Mouse (Mus musculus) layer of hippocampus, postnatal 36 days (tissue): ENCODE data around the gene Rcor3. TPM values are rescaled to one million over a fixed set of nuclear protein-coding genes. Genes with fewer than 3 reads are reported as not detected.

Experiments used
- DNase-seq, 2 experiments: peaks; one replicate each; pipeline ENCODE4 v3.0.0; 2022
- total RNA-seq, 2 experiments: library from RNA; stranded (reverse); gene quantifications; 2 replicates each; pipeline ENCODE4 v1.2.3; 2021

The Rcor3 gene
- total RNA-seq, result 10 to 100 TPM; 46.1 to 52.7 TPM

GRCm38 (mm10) chr1:192137926-192138910 lies at the start of gene Rcor3:
TSS of gene Rcor3 (minus strand) at chr1:192138062.
- peak; percentile 79 to 84 for DNase-seq

GRCm38 (mm10) chr1:192181696-192182257 lies 43.9 kb upstream of the Rcor3 start:
- no peak for DNase-seq

GRCm38 (mm10) chr1:192179877-192180276 lies 42.0 kb upstream of the Rcor3 start:
- DNase-seq, result no peak

GRCm38 (mm10) chr1:192171477-192171876 lies 33.6 kb upstream of the Rcor3 start:
- DNase-seq, result no peak

- no peak for DNase-seq
Observed at GRCm38 (mm10) chr1:192151179-192151578, 13.3 kb upstream of the Rcor3 start.

GRCm38 (mm10) chr1:192140313-192140712 lies 2.5 kb upstream of the Rcor3 start:
- DNase-seq, result no peak

- DNase-seq, result peak in 1 of 2 experiments; percentile 37
Observed at GRCm38 (mm10) chr1:192137291-192137925, 454 bp downstream of the Rcor3 start.

GRCm38 (mm10) chr1:192136561-192137290 lies 1.1 kb downstream of the Rcor3 start:
- peak; percentile 77 to 83 for DNase-seq

- no peak for DNase-seq
Observed at GRCm38 (mm10) chr1:192130202-192130601, 7.7 kb downstream of the Rcor3 start.

GRCm38 (mm10) chr1:192128343-192128742 lies 9.5 kb downstream of the Rcor3 start:
- no peak for DNase-seq

- no peak for DNase-seq
Observed at GRCm38 (mm10) chr1:192125761-192126160, 12.1 kb downstream of the Rcor3 start.

GRCm38 (mm10) chr1:192116262-192116661 lies 21.6 kb downstream of the Rcor3 start:
- no peak for DNase-seq

- DNase-seq, result no peak
Observed at GRCm38 (mm10) chr1:192115378-192115777, 22.5 kb downstream of the Rcor3 start.

GRCm38 (mm10) chr1:192109169-192109568 lies 28.7 kb downstream of the Rcor3 start:
- no peak for DNase-seq

- no peak for DNase-seq
Observed at GRCm38 (mm10) chr1:192107352-192107751, 30.5 kb downstream of the Rcor3 start.

- DNase-seq, result no peak
Observed at GRCm38 (mm10) chr1:192105902-192106389, 31.9 kb downstream of the Rcor3 start.

GRCm38 (mm10) chr1:192104021-192104420 lies 33.8 kb downstream of the Rcor3 start:
- no peak for DNase-seq

- no peak for DNase-seq
Observed at GRCm38 (mm10) chr1:192103176-192103575, 34.7 kb downstream of the Rcor3 start.

- peak in 1 of 2 experiments; percentile 22 for DNase-seq
Observed at GRCm38 (mm10) chr1:192101359-192101758, 36.5 kb downstream of the Rcor3 start.

GRCm38 (mm10) chr1:192100742-192101141 lies 37.1 kb downstream of the Rcor3 start:
- no peak for DNase-seq

- no peak for DNase-seq
Observed at GRCm38 (mm10) chr1:192095626-192096025, 42.2 kb downstream of the Rcor3 start.
